Mouse (Mus musculus) adrenal gland, adult (tissue): ENCODE data around the gene Map3k4.

Experiments
- DNase-seq, 2 experiments: peaks; one replicate each; pipeline ENCODE4 v3.0.0; 2022 to 2023; ENCODE audit warnings: low spot score in 1 of 2; ENCODE audit not compliant: inconsistent age in 2 of 2

Map3k4 gene

DNA sequence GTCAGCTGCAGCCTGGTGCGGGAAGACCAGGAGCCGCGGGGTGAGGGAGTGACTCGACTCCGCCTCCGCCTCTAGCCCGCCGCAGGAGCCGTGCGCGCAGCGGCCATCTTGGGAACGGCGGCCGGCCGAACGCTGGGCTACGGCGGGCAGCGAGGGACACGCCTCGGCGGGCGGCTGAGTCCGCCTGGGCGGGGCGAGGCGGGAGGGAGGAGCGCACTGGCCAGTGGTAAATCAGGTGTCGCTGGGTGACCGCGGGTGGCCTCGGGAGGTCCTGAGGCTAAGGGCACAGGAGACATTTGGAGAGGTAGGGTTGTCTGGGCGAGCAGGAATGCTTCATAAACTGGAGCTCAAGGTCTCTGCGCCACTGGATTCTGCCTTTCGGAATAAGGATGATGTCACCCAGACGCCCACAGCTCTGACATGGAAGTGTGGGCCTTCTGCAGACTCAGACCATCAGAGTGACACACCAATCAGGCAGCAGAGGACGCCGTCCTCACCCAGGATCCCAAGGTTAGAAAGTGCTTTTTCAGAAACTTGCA lies at the start of gene Map3k4:
Map3k4 (minus strand) TSS at position 134 of the 539 bp plus-strand sequence.
- DNase-seq = peak; percentile 96 to 99

DNA sequence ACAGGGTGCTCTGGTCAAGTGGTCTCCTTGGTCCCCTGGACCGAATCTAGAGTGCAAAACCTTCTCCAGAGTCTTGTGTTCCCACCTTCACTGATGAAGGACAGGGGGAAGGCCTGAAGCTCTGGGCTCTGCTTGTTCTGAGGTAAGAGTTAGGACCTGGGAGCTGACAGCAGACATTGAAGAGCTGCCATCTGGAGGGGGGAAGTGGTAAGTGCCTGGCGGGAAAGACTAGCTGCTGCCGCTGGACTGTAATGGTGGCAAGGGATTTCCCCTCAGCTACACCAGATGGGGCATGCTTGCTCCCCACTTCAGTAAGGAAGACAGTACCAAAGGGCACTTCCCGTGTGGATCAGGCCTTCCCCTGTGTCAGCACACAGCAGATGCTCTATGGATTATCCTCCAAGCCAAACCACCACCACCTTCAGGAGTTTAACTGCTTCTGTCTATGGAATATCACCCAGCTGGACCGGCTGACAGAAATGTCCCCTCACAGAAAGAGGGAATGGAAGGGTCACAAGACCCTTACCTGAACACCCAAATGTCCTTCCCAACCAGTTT lies 48.9 kb upstream of the Map3k4 start:
- peak; percentile 62 to 84 for DNase-seq

DNA sequence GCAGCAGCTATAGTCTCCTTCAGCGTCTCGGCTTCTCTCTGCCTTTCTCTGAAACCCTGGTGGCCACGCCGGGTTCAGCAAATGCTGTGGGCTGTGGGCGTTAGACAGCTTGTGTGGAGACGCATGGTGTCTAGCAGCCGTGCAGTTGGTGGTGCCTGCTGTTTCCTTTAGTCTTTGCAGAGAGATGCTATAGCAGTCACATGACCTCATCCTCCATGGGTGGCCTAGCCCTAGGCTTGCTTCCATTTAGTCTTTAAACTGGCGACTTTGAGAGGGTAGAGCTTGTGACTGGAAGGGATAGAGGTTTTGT lies 45.8 kb upstream of the Map3k4 start:
- no peak for DNase-seq

DNA sequence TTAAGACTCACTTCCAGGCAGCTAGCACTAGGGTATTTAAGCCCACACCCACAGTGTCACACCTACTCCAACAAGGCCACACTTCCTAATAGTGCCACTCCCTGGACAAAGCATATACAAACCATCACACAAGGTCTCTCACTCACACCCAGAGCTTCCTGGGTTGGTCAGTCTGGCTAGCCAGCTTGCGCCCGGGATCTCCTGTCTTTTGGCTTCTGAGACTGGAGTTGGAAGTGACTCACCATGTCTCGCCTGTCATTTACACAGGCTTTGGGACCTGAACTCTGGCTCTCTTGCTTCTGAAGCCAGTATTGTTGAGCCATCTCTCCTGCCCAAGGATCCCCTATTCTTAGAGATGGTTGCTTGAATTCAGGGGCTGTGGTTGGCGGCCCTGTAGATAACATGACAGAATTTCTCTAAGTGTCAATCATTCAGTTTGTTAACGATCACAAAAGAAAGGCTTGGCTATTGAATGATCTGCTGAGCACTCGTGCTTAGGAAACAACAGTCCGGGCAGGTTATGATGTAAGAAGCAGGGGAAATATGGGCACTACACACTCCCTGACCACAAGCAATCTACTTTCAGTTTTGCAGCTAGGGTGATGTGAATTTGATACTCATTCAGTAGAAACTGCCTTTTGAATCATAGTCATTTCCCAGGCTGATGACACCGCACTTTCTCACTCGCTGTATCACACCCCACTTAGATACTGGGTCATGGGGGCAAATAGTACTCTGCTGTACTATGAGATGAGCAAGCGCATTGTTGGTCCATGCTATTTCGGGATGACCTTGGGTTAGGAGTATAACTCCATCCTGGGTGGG lies 45.2 kb upstream of the Map3k4 start:
- DNase-seq = no peak

DNA sequence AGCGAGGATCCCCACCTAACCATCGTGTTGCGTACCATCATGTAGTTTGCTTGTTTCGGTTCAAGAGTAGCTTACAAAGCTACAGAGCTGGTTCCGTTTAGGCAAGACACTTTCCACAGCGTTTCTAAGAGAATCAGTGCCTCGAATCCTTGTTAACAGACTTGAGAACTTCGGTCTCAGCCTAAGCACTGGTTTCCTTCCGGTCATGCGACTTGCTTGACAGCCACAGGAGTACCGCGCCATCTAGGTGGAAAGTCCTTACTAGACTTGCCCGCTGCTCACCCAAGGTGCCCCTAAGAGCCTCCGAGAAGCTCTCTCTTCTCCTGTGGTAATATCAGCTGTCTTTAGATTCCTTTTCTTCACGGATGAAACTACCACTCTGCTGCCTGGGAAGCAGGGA lies 41.3 kb upstream of the Map3k4 start:
- no peak for DNase-seq

DNA sequence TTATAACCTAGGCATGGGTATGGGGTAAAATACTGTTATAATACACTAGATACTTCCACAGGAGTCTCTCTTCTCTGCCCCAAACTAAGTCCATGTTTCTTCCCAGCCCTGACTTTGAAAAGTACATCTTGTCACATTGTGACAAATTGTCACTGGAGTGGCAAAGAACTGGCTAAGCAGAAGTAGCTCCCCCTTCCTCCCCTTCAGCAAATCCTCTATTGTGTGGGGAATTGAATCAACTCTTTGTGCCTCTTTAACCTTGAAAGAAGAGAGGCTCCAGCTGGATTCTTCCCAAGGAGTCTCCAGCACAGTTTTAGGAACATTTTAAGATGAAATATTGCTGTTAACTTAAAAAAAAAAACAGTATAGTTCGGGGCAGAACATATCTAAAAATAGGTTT lies 34.2 kb upstream of the Map3k4 start:
- no peak for DNase-seq

DNA sequence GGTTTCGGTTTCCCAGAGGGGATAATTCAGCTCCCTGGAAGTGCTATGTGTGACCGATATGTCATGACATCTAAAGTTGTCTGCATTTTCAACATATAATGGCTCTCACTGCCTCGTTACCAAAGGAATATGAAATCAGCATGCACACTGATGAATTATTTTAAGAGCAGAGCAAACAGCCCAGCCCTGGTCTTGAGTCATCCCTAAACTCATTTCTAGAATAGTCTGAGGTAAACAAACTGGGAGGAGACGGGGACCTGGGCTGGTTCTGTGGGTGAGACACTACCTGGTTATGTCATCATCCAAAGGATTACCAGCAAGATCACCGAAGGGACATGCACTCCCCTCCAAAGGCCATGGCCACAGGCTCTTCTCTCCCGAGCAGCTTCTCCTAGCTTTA lies 33.0 kb upstream of the Map3k4 start:
- no peak for DNase-seq

DNA sequence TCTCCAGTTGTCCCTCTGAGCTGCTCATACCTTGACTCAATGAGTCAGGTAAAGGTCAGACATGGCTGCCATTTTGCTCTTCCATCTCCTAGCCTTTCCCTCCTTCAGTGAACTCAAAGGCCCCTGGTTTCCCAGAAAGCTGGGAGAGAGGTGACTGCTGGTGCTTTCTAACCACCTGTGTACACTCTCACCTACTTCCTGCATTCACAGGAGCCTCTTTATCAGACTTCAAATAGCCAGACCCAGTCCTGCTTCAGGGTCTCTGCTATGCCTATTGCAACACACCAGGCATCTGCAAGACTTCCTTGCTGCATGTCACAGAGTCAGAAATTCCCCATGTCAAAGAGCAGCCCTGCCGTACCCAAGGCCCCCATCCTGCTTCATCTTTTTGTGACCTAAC lies 28.9 kb upstream of the Map3k4 start:
- DNase-seq = no peak

DNA sequence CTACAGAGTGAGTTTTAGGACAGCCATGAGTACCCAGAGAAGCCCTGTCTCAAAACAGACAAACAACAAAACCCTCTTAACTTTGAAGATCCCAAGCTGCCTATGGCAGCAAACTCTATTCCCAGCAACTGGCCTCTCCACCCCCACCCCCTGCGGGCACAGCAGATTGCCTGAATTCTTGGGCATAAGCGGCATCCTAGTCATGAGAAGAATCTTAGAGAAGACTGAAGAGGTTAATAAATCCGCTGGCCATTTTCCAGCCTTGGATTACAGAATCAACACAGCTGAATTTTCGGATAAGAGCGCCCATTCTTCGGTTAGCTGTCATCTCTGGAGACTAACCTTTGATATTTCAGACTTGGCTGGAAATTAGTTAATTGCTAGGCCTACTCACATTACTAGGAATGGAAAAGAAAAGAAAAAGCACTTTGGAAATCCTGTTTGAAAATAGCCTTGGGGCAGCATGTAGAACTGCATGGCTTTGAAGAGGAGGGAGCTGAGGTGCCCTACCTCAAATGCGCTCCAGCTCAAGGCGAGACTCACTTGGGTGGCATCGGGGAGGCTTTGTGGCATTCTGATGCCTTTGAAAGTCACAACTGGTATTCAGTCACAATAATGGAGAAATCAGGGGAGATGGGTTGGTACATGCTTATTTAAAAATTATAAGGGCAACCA lies 25.2 kb upstream of the Map3k4 start:
- DNase-seq = no peak

DNA sequence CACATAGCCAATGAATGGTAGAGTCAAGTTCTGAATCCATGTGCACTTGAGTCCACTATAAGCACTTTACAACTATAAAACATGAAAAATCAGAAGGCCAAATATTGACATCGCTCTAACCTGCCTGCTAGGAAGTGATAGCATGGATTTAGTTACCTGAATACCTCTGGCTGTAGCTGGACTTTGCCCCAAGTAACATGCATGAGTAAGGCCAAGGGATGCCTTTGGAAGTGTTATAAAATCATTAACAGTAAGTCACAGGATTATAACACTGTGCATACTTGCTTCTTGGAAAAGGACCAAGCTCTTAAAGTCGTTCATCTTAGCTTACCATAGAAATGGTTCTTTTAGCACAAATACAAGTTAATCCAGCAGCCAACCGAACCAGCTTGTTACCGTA lies 18.6 kb upstream of the Map3k4 start:
- no peak for DNase-seq

DNA sequence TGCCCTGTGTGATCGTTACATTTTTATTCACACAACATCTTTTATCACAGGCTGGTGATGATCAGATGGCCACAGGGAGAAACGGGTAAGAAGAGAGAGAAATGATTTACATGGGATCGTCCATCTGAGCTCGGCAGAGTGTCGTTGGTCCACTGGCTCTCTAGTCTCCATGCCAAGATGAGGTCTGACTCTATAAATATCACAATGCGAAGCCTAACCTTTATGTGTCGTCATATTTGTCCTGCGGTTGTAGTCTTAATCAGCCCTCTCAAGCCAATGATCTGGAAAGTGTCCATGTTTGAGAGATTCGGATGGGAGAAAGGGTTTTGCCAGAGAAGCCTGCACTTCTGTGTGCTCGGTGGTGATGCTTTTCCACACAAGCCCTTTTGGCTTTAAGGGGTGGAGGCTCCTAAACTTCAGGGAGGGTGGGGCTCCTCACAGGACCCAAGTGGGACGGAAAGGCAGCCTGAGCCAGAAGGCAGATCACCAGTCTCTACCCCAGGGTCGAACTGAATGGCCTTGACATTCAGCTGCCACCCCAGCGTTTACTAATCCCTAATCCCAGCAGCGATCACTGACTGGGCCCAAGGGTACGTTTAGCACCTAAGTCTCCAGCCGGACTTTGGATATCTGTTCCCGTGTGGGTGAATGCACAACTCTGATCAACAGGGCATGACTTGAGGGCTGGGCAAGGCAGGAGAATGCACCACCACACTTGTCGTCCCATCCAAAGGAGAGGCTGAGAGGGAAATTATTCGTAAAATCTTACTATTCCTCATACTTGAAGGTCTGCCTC lies 17.7 kb upstream of the Map3k4 start:
- no peak for DNase-seq

DNA sequence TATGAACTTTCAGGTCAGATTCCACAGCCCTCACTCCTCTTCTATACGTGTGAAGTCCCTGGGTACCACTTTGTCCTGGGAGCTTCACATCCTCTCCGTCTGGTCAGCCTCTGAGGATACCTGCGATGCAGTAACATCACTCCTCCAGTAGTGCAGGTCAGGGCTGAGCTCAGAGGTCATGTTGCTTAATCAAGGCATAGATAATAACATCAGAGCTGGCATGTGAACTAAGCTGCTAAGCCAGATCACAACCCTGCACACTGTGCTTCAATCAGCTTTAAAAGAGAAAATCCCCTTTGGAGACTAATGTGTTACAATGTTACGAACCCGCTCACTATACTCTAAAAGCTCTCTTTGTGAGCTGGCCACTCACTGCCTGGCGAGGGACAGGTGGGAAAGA lies 16.5 kb upstream of the Map3k4 start:
- no peak for DNase-seq

DNA sequence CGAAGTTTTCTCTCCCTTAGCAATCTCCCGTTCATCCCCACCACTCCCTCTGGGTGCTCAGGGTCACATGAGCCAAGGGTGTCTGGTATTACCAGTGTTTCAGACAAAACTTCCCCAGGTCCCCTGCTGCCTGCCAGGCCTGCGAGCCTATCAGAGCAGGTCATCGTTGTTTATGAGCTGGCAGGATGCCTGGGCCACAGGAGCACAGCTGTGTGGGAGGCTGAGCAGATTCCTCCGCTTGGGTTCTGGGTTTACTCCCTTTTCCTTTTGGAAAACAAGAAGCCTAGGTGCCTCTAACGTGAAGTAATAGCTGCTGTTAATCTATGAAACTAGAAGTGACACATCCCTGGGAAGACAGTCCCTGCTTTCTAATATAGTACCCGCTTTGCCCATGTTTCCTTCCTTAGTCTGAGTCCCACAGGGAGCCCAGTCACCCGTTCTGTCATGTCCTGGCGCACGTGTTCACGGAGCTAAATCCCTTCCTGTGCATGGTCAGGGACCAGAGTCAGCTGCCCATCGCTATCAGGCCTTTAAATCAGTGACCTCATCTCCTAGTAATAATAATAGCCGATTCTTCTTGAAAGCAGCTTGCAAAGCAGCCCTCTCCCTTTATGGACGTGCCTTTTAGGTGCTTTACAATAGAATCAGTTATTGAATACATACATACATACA lies 9.4 kb upstream of the Map3k4 start:
- DNase-seq = peak; percentile 75 to 90

DNA sequence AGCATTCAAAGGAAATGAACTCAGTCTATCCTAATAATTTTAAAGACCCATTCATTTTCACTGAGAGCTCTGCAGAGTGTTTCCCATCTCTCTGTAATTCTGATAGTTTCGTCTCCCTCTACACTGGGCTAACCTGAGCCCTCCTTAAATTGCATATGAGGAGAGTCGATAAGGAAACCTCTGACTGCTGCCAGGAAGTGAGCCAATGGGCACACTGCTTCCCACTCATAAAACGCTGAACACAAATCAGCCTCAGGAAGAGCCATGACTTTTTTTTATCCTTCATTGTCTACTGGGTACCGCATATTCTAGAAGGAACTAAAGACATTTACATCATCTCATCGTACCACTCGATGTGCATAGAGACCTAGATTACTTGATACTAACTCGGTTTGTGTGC lies 1.2 kb upstream of the Map3k4 start:
- DNase-seq = no peak

DNA sequence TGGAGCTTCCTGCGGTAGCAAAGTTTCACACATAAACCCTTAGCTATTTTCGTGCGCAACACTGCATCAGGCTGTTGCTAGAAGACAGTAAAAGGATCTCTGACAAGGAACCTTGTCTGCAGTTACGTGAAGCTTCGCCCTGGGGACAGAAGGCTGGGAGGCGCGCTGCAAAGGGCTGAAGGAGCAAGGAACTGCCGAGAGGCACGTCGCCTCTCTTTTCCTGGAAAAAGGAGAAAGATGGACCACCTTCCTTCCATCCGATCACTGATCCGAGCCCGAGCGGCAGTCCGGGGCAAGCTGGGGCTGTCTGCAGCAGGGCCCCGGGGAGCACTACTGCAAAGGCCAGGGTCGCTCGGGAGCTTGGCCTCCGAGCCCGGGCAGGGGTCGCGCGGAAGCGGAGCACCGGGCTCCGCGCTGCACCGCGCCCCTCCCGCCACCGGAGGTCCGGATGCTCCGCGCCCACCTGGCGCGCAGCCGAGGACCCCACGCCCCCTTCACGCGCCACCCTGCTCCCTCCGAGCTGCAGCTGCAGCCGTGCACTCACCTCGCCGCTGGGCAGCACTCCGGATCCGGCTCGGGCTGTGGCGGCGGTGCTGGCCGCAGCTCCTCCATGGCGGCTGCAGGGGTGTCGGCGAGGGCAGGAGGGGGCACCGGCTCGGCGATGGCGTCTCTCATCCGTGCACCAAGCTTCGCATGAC lies 493 bp downstream of the Map3k4 start:
- no peak for DNase-seq

DNA sequence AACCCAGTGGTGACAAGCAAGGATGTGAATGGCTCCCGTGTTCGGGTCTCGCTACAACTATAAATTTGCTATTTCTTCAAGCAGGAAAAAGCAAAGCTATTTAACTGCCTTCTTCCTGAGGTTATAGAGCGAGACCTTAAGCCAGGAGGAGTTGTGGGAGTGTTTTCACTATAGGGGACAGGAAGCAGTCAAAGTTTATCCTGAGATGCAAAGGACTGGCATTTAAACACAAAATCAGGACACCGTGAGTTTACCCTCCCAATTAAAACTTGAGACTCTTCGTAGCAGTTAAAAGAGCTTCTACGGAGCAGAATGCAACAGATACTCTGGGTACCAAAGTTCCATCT lies 1.0 kb downstream of the Map3k4 start:
- no peak for DNase-seq

DNA sequence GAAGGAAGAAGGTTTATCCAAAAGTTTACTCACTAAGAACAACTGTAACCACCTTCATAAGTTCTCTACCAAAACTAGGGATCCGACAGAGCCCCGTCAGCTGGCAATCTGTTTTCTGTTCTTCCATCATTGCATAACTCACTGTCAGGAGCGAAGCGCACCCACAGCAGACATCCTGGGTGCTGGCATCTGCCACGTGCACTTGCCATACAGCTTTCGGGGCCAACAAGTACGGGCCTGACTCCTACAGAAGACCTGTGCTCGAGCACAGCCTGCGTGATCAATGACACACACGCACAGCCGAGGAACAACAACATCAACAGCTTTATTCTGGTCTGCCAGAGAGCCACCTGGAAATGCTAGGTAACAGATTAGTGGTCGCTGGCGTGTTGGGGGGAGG lies 2.3 kb downstream of the Map3k4 start:
- DNase-seq = no peak

DNA sequence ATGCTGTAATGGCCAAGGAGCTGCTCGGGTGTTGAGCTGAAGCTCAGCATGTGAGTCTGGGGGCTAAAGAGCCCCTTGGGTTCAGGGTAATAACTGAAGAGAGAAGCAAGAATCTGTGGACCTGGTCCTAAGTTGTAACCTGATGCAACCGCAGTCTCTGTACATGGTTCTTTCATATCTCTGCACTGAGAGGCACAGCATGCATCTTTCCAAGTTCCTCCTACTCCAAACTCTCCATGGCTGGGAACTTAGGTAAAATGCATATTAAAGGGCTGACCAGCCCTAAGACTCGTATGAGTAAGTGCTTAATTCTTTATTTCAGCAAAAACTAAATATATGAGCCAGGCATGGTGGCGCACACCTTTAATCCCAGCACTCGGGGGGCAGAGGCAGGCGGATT lies 6.3 kb downstream of the Map3k4 start:
- no peak for DNase-seq

DNA sequence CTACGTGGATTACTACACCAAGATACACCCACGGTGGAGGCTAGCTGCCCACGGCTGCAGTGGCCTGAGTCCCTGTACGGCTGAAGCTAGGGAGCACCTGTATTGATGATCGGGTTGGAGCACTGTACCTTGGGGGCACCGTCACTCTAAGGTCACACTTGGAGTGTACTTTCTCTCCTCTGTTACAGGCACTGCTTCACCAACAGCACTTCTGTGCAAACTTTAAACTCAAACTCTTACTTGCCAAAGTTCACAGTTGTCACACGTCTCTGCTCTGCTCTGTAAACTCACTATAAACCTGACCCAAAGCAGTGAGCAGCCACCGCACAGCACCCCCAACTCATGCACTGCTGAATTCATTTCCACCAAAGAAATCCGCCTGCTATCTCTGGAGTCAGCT lies 9.1 kb downstream of the Map3k4 start:
- DNase-seq = no peak

DNA sequence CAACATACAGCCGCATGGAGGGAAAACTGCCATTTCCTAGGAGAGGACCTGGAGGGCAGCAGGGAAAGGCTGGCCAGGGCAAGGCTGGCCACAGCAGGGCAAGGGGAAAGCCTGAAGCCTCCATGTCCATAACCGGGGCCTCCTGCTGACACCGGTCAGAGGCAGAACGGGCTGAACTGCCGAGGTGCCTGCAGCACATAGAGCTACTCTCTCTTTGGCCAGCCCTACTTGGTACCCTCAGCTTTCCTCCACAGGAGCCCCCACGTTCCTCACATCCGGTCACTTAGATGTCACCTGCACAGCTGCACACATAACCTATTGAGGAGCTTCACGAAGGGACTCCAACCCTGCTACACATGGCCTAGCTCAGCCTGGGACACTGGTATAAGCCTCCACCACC lies 9.5 kb downstream of the Map3k4 start:
- no peak for DNase-seq
